Mouse (Mus musculus) stomach, embryonic 14.5 days (tissue): ENCODE data around the gene Car11. TPM values are rescaled to one million over a fixed set of nuclear protein-coding genes. Genes with fewer than 3 reads are reported as not detected.

Experiments
- ATAC-seq: fragments of 200-750 bp; cut with Nextera tagmentation; 2 replicates; pipeline ENCODE4 v1.8.0; 2017; ENCODE audit warnings: low read depth, moderate TSS enrichment; ENCODE audit not compliant: insufficient number of reproducible peaks, insufficient read depth, low FRiP score
- H3K27ac ChIP-seq: fragments of 300-500 bp; sonication (generic); 2 replicates; pipeline ENCODE4 v1.5.1; 2014; ENCODE audit warnings: mild to moderate bottlenecking, low read length, moderate library complexity, mixed read lengths
- H3K27me3 ChIP-seq: fragments of 300-500 bp; sonication (generic); 2 replicates; pipeline ENCODE4 v1.6.1; 2014; ENCODE audit warnings: low read length, control low read depth, mixed read lengths; ENCODE audit not compliant: control insufficient read depth, insufficient read depth
- H3K36me3 ChIP-seq: fragments of 300-500 bp; sonication (generic); 2 replicates; pipeline ENCODE4 v1.6.1; 2014; ENCODE audit warnings: mild to moderate bottlenecking, control low read depth, low read length, moderate library complexity, mixed read lengths; ENCODE audit not compliant: control insufficient read depth, insufficient read depth
- H3K4me1 ChIP-seq: fragments of 300-500 bp; sonication (generic); 2 replicates; pipeline ENCODE4 v1.6.1; 2014; ENCODE audit warnings: low read length, control low read depth, mixed read lengths; ENCODE audit not compliant: control insufficient read depth, insufficient read depth
- H3K4me2 ChIP-seq: fragments of 300-500 bp; sonication (generic); replicated peaks from 2 replicates; pipeline ENCODE4 v1.6.1; 2014; ENCODE audit warnings: low read depth, low read length, control low read depth
- H3K4me3 ChIP-seq: fragments of 300-500 bp; sonication (generic); 2 replicates; pipeline ENCODE4 v1.5.1; 2014; ENCODE audit warnings: low read depth, low read length, control low read depth
- H3K9ac ChIP-seq: fragments of 300-500 bp; sonication (generic); replicated peaks from 2 replicates; pipeline ENCODE4 v1.6.1; 2014; ENCODE audit warnings: low read depth, mild to moderate bottlenecking, control low read depth, low read length, moderate library complexity, mixed read lengths
- H3K9me3 ChIP-seq: fragments of 300-500 bp; sonication (generic); 2 replicates; pipeline ENCODE4 v1.6.1; 2016; ENCODE audit warnings: low read depth, low read length, control low read depth; ENCODE audit not compliant: control insufficient read depth
- WGBS: fragments of 180-500 bp; shearing (Covaris S2); extraction: QIAGEN DNeasy Blood & Tissue Kit; methylation state at CpG from one replicate; pipeline ENCODE4 v1.1.7; 2014; 5-methylcytosine and 5-hydroxymethylcytosine counted together
- polyA plus RNA-seq: library from polyadenylated mRNA; unstranded; fragments of >200 nt; fragmentation: Nextera tagmentation; extraction: Ambion mirVana; gene quantifications from 2 replicates; pipeline ENCODE4 v1.2.1, GENCODE M21; 2014

The Car11 gene
- polyA plus RNA-seq, 1 experiment from 2014 or later, result 11.4 TPM

DNA sequence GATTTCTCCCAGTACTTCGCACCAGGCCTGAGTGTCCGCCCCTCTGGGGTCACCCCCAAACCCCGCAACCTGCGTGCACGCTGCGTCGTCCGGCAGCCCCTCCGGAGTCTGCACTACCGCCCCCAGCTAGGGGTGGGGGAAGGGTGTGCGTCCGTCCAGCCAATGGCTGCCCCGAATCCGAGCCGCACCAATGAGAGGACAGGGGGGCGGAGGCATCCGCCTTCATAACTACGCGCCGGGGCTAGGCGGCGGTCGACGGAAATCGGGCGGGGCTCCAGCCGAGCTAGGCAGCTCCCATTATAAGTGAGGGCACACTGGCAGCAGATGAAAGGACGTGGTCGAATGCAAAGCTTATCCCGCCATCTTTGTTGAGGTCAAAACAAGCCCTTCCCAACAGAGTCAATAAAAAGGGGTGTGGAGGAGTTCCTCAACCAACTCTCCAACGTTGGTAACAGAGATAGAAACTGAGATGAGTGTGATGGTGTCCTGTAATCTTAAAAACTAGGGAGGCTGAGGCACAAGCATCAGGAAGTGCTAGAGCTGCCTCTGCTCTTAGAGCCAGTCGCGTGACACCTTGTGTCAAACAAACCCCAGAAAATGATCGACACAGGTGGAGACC is 15.6 kb downstream of the Car11 start, which contains the start of gene Rpl18:
Rpl18 (plus strand) TSS at position 368 of the 619 bp plus-strand sequence.
- Histone ChIP-seq H3K4me2 (peak within 1 kb of the TSS; percentile 87), H3K36me3 (peaks cover 41% of the 10 kb centered on the region), H3K4me1 (peaks cover 47% of the 10 kb centered on the region), H3K27me3 (no peaks in the 10 kb centered on the region), H3K9me3 (no peaks in the 10 kb centered on the region), H3K4me3 (peak within 1 kb of the TSS; percentile 97), H3K9ac (peak within 1 kb of the TSS; percentile 58), H3K27ac (peak within 1 kb of the TSS; percentile 89)
- WGBS, result 5% methylated on average over 34 of the region's 34 CpGs
- peak; percentile 90 for ATAC-seq

DNA sequence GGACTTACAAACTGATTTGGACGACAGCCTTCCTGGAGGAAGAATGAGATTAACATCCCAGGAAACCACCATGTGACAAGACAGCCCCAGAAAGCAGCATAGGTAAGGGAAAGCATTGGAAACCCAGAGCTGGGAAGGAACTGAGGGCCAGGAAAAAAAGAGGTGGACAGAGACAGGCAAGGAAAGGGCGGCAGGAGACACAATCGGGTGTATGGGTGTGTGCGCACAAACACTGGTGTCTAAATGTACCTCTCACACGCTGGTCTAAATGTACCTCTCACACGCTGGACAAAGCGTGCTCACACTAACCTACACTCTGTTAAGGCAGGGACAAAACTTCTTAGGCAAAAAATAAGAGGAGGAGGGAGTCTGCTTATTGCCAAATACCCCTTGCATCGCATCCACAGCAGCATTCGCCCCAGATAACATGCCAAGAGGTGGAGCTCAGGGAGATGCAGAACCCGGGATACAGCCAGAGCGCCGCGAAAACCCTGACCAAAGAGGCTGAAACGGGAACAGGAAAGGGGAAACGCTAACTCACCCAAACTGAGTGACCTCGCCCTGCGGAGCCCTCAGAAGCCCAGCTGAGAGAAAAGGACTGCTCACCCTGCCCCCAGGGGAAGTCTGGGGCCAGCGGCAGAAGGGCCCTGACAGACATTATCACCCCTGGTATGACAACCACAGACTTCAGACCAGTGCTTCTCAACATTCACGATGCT is 16.3 kb downstream of the Car11 start:
- Histone ChIP-seq H3K27ac (peak overlapping the region; percentile 72), H3K4me1 (peaks cover 47% of the 10 kb centered on the region), H3K4me3 (peak overlapping the region; percentile 97), H3K4me2 (peak overlapping the region; percentile 87), H3K9ac (peak overlapping the region; percentile 28), H3K36me3 (peaks cover 42% of the 10 kb centered on the region), H3K9me3 (no peaks in the 10 kb centered on the region), H3K27me3 (no peaks in the 10 kb centered on the region)
- ATAC-seq, result no peak
- WGBS, result 83% methylated on average over 19 of the region's 19 CpGs

DNA sequence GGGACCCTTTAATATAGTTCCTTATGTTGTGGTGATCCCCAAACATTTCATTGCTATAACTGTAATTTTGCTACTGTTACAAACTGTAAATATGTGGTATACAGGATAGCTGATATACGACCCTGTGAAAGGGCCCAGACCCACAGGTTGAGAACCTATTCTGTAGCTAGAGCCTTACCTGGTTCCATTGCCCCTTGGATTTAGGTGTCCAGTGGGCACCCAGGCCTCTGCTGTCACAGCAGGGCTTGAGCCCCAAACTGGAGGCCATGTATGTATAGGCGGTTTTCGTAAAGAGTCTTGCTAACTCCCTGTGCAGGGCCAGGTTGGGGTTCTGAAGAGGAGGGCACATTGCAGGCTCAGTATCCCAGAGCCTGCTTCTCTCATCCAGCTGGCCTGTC is 16.8 kb downstream of the Car11 start:
- Histone ChIP-seq H3K4me1 (peaks cover 47% of the 10 kb centered on the region), H3K4me3 (peak overlapping the region; percentile 97; the same call in 1 of the 2 replicates), H3K36me3 (peaks cover 39% of the 10 kb centered on the region), H3K4me2 (peak overlapping the region; percentile 87), H3K9me3 (no peaks in the 10 kb centered on the region), H3K27me3 (no peaks in the 10 kb centered on the region), H3K9ac (no peak overlapping the region; the same call in 1 of the 2 replicates), H3K27ac (no peak overlapping the region)
- WGBS, result 92% methylated on average over 3 of the region's 3 CpGs
- ATAC-seq, result no peak

DNA sequence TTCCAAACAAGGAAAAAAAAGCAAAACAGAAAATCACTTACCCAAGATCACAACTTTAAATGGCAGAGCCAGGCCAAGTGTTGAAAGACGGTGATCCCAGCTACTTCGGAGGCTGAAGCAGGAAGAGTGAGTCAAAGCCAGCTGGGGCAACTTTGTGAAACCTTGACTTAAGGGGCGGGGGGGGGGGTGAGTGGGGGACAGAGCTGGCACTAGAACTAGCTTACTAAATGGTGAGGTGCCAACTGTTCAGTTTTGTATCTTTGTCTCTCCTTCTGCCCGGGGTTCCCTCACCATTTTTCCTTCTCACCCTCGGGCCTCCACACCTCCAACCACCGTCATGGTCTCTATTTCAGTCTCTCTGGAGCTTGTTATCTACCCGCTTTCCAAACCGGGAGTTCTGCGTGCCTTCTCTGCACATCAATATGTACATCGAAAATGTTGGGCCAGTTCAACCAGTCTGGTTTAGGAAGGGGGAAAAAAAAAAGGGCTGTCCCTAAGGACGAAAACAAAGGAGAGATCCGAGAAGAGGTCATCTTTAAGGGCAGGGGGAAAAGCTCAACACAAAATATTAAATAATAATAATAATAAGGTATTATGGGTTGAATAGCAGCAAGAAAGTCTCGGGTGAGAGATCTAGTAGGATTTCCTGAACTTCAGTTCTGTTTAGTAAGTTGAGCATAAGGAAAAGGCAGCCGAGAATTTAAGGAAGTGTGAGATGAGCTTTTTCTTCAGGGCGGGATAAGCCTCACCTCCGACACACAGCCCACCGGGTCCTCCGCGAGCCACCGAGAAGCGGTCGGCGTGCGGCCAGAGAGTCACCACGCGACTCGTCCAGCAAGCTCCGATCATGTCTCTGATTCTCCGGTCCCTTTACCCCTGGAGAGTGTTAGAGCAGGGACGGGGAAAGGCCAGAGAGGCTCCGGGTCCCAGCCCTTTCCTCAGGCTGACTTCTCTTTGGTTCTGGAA is 17.6 kb downstream of the Car11 start:
- H3K4me2 ChIP-seq, result peak overlapping the region; percentile 87
- no peaks in the 10 kb centered on the region for H3K9me3 ChIP-seq
- no peak for ATAC-seq

DNA sequence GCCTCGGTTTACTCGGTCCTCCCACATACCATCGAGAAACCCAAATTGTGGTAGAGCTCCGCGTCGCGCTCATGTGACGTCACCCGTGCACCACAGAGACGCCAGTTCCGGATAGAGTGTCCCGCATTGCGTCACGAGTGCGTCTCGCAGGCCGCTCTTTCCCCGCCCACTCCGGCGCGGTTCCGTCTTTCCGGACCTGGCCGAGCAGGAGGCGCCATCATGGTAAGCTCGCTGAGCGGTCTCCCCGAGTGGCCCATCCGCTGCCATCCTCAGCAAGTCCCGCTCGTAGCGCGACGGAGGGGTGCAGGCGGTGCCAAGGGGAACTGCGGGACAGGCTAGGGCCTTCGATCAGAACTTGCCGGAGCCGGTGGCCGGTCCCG is 18.3 kb downstream of the Car11 start, which contains the start of gene Sphk2:
Sphk2 (minus strand) TSS at position 85 of the 380 bp plus-strand sequence.
- Histone ChIP-seq H3K9ac (peak within 1 kb of the TSS; percentile 99), H3K36me3 (peaks cover 29% of the 10 kb centered on the region), H3K4me2 (peak within 1 kb of the TSS; percentile 87), H3K9me3 (no peaks in the 10 kb centered on the region), H3K4me1 (peaks cover 47% of the 10 kb centered on the region), H3K4me3 (peak within 1 kb of the TSS; percentile 97), H3K27ac (peak within 1 kb of the TSS; percentile 83), H3K27me3 (no peaks in the 10 kb centered on the region)
- peak; percentile 64 for ATAC-seq
- WGBS, result under 1% methylated on average over 41 of the region's 41 CpGs

More for the DNA sequence above, 17.6 kb downstream of the Car11 start:
- Histone ChIP-seq H3K27ac (peak overlapping the region; percentile 83), H3K4me1 (peaks cover 47% of the 10 kb centered on the region), H3K4me3 (peak overlapping the region; percentile 97), H3K36me3 (peaks cover 36% of the 10 kb centered on the region), H3K9ac (peak overlapping the region; percentile 52), H3K27me3 (no peaks in the 10 kb centered on the region)
- 11% methylated on average over 31 of the region's 31 CpGs for WGBS

DNA sequence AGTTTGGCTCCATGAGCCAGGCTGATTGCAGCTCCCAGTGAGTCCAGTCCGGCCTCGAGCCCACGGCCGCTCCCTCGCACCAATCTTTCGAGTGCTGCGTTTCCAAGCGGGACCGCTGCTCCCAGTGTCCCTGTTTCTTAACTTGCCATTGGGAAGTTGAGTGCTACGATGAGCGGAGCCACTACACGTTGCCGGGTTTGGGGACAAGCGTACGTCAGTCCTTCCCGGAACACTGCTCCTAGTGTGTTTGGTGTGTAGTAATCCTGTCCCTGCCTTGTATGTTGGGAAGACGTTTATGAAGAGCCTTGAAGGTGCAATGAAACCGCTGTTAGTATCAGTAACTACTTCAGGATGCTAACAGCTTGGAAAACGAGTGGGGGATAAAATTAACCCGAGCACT is 18.7 kb downstream of the Car11 start:
- peak overlapping the region; percentile 82 for H3K4me2 ChIP-seq
- H3K9me3 ChIP-seq, result no peaks in the 10 kb centered on the region
- under 1% methylated on average over 20 of the region's 20 CpGs for WGBS
- peak overlapping the region; percentile 99 for H3K9ac ChIP-seq
- peak overlapping the region; percentile 97 for H3K4me3 ChIP-seq
- H3K36me3 ChIP-seq, result peaks cover 29% of the 10 kb centered on the region
- no peaks in the 10 kb centered on the region for H3K27me3 ChIP-seq
- no peak for ATAC-seq
- H3K4me1 ChIP-seq, result peaks cover 44% of the 10 kb centered on the region
- peak overlapping the region; percentile 83 for H3K27ac ChIP-seq

DNA sequence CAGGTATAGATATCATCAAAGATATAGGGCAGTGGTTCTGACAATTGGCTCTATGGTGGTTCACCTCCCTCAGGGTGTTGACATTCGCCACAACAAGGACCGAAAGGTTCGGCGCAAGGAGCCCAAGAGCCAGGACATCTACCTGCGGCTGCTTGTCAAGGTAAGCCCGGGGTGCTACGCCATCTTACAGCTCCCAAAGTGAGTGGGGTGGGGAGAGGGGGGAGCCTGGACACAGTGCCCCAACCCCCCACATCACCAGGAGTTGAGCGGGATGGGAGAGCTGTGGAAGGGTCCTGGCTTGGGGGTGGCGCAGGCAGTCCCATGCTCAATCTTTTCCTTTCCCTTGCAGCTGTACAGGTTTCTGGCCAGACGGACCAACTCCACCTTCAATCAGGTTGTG is 19.5 kb downstream of the Car11 start:
- H3K27ac ChIP-seq, result no peak overlapping the region
- WGBS, result 74% methylated on average over 10 of the region's 10 CpGs
- no peaks in the 10 kb centered on the region for H3K27me3 ChIP-seq
- peak overlapping the region; percentile 97 for H3K4me3 ChIP-seq
- peak overlapping the region; percentile 99; the same call in 1 of the 2 replicates for H3K9ac ChIP-seq
- peaks cover 32% of the 10 kb centered on the region for H3K36me3 ChIP-seq
- ATAC-seq, result no peak
- peak overlapping the region; percentile 82 for H3K4me2 ChIP-seq
- H3K4me1 ChIP-seq, result peaks cover 36% of the 10 kb centered on the region
- no peaks in the 10 kb centered on the region for H3K9me3 ChIP-seq
